Mouse (Mus musculus) testis, postnatal 14 days (tissue): ENCODE measurements around the gene Ntsr1.

Source experiments
- DNase-seq: peaks from one replicate; pipeline ENCODE4 v3.0.0; 2021; ENCODE audit warnings: low spot score

Gene Ntsr1

GRCm38 (mm10) chr2:180508455-180509115 is 8.8 kb downstream of the Ntsr1 start:
- no peak for DNase-seq

- no peak for DNase-seq
Measured at GRCm38 (mm10) chr2:180510867-180511266, 11.1 kb downstream of the Ntsr1 start.

- no peak for DNase-seq
Measured at GRCm38 (mm10) chr2:180511875-180512661, 12.3 kb downstream of the Ntsr1 start.

- no peak for DNase-seq
Measured at GRCm38 (mm10) chr2:180513019-180513418, 13.2 kb downstream of the Ntsr1 start.

- no peak for DNase-seq
Measured at GRCm38 (mm10) chr2:180513835-180514234, 14.1 kb downstream of the Ntsr1 start.

- no peak for DNase-seq
Measured at GRCm38 (mm10) chr2:180521437-180522221, 21.9 kb downstream of the Ntsr1 start.

GRCm38 (mm10) chr2:180522825-180523224 is 23.0 kb downstream of the Ntsr1 start:
- DNase-seq = peak; percentile 45

GRCm38 (mm10) chr2:180527447-180527846 is 27.7 kb downstream of the Ntsr1 start:
- no peak for DNase-seq

GRCm38 (mm10) chr2:180527883-180528282 is 28.1 kb downstream of the Ntsr1 start:
- DNase-seq = no peak

- DNase-seq = no peak
Measured at GRCm38 (mm10) chr2:180530130-180530529, 30.4 kb downstream of the Ntsr1 start.

GRCm38 (mm10) chr2:180530584-180530983 is 30.8 kb downstream of the Ntsr1 start:
- DNase-seq = no peak

- DNase-seq = no peak
Measured at GRCm38 (mm10) chr2:180531671-180532385, 32.1 kb downstream of the Ntsr1 start.

- DNase-seq = no peak
Measured at GRCm38 (mm10) chr2:180532386-180532995, 32.7 kb downstream of the Ntsr1 start.

- no peak for DNase-seq
Measured at GRCm38 (mm10) chr2:180533237-180533636, 33.5 kb downstream of the Ntsr1 start.

- no peak for DNase-seq
Measured at GRCm38 (mm10) chr2:180543675-180544074, 43.9 kb downstream of the Ntsr1 start.

- no peak for DNase-seq
Measured at GRCm38 (mm10) chr2:180545046-180545445, 45.3 kb downstream of the Ntsr1 start.

GRCm38 (mm10) chr2:180547384-180548106 is 47.8 kb downstream of the Ntsr1 start:
- no peak for DNase-seq

- DNase-seq = no peak
Measured at GRCm38 (mm10) chr2:180552340-180552739, 52.6 kb downstream of the Ntsr1 start.

- DNase-seq = no peak
Measured at GRCm38 (mm10) chr2:180555219-180555618, 55.4 kb downstream of the Ntsr1 start.

GRCm38 (mm10) chr2:180556470-180556869 is 56.7 kb downstream of the Ntsr1 start:
- DNase-seq = no peak

GRCm38 (mm10) chr2:180560245-180560644 is 60.5 kb downstream of the Ntsr1 start:
- no peak for DNase-seq
